Mouse (Mus musculus): ENCODE data around the gene Tmem63c. TPM values are rescaled to one million over a fixed set of nuclear protein-coding genes. Genes with fewer than 3 reads are reported as not detected.

The Tmem63c gene
- polyA plus RNA-seq, 1 experiment from 2014 or later, result 0.17 TPM

DNA sequence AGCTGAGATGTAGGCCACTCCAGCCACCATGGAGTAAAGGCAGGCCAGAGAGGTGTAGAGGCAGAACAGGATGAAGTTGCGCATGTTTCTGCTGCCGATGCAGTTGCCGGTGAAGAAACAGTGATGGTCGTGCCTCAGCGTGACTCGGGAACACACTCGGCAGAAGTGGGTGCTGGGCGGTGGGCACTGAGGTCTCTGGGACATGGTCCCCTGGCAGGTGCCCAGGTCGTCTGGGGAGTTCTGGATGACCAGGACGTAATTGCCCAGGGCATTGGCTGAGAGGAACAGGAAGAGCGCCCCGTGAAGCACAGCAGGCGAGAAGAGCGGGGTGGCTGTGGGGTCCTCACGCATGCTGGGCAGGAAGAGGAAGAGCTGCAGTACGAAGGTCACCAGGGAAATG, 32.9 kb upstream of the Tmem63c start:
- no peak overlapping the region for H3K27ac ChIP-seq
- no peak overlapping the region for H3K9ac ChIP-seq
- H3K4me1 ChIP-seq, result peaks cover 19% of the 10 kb centered on the region
- no peak overlapping the region for H3K4me3 ChIP-seq
- peaks cover 98% of the 10 kb centered on the region for H3K27me3 ChIP-seq
- no peak for ATAC-seq (ENCODE audit: insufficient number of reproducible peaks, insufficient read depth, low FRiP score, low TSS enrichment, low read depth)
- 47% methylated on average over 16 of the region's 16 CpGs for WGBS
- no peaks in the 10 kb centered on the region for H3K36me3 ChIP-seq
- no peak overlapping the region for H3K4me2 ChIP-seq
- no peaks in the 10 kb centered on the region for H3K9me3 ChIP-seq

DNA sequence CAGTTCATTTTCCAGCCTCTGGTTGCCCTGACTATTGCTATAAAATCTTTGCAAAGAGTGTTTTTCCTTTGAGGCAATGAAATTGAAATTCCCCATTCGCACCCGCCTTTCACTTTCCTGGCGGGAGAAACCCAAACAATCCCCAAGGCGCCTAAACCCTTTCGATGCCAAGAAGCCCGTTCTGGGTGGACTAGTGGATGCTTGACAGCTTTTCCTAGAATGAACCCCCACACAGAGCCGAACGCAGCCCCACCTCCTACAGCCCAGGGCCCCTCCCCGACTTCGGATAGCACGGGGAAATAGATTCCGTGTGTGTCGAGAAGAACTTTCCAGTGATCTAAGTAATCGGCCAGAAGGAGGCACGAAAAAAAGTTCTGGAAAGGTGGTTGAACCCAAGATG, 31.8 kb upstream of the Tmem63c start:
- Histone ChIP-seq H3K9ac (no peak overlapping the region), H3K27ac (no peak overlapping the region), H3K4me3 (peak overlapping the region; percentile 32; the same call in 1 of the 2 replicates), H3K27me3 (peaks cover 89% of the 10 kb centered on the region), H3K4me1 (peaks cover 12% of the 10 kb centered on the region), H3K9me3 (no peaks in the 10 kb centered on the region), H3K4me2 (peak overlapping the region; percentile 55), H3K36me3 (no peaks in the 10 kb centered on the region)
- ATAC-seq (ENCODE audit: insufficient number of reproducible peaks, insufficient read depth, low FRiP score, low TSS enrichment, low read depth), result no peak
- 5% methylated on average over 15 of the region's 15 CpGs for WGBS

DNA sequence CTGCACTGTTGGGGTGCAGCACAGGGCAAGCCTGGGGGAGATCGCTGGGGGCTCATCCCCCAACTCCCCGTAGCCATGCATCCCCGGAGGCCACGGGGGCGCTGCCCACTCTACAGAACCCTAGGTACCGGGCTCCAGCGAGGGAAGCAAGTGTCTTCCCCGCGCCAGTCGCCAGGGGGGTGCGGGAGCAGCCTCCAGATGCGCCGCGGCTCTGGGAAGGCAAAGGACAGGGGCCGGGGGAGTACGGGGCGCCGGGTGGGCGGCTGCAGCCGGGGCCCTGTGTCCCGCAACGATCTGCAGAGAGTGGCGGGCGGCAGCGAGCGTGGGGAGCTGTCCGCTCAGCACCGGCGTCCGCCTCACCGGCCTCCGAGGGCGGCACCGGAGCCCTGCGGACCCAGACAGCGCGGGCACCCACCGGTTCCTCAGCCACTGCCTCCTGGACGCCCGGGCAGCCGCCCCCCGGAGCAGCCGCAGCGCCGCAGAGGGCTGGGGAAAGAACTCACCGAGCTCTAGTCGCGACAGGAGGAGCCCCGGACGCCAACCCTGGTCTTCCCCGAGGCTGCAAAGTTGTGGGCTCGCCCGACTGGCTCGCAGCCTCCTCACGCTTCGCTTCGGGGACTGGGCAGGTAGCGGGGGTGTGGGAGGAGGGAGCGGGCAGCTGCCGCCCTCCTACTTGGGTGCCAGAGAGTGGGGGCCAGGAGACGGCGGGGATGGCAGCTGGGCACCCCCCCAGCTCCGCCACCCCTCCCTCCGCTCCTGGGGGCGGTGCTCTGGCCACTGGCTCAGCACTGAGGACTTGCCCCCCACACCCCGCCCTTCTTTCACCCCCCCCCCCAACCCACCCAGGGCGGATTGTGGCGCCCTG, 31.0 kb upstream of the Tmem63c start, which contains the start of gene Zdhhc22:
Gene Zdhhc22, minus strand, starts transcription at position 541 of the 865 bp plus-strand sequence.
- Histone ChIP-seq H3K27ac (no peak within 1 kb of the TSS), H3K9ac (no peak within 1 kb of the TSS), H3K9me3 (no peaks in the 10 kb centered on the region), H3K27me3 (peaks cover 81% of the 10 kb centered on the region), H3K4me3 (peak within 1 kb of the TSS; percentile 32), H3K4me2 (peak within 1 kb of the TSS; percentile 55), H3K36me3 (no peaks in the 10 kb centered on the region), H3K4me1 (peaks cover 12% of the 10 kb centered on the region)
- under 1% methylated on average over 57 of the region's 68 CpGs for WGBS
- peak; percentile 32; the same call in 1 of the 2 replicates for ATAC-seq (ENCODE audit: insufficient number of reproducible peaks, insufficient read depth, low FRiP score, low TSS enrichment, low read depth)

DNA sequence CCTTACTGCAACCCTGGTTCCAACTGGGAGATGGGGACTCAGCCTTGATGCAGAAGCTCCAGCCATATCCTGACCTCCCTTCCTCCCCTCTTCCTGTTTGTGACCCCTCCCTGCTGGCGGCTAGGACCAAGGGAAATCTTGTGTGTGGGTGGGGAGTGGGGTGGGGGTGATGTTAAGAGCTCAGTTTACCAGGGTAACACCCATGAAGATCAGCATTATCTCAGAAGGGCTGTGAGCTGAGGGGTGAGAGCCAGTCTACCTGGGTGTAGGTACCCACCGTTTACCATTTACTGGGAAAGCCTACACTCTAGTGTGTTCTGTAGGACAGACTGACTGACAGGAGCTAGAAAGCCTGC, 30.4 kb upstream of the Tmem63c start:
- no peak overlapping the region for H3K27ac ChIP-seq
- H3K4me3 ChIP-seq, result no peak overlapping the region
- no peak for ATAC-seq (ENCODE audit: insufficient number of reproducible peaks, insufficient read depth, low FRiP score, low TSS enrichment, low read depth)
- H3K4me2 ChIP-seq, result no peak overlapping the region
- no peaks in the 10 kb centered on the region for H3K9me3 ChIP-seq
- H3K4me1 ChIP-seq, result peaks cover 12% of the 10 kb centered on the region
- 43% methylated on average over 2 of the region's 2 CpGs for WGBS
- H3K36me3 ChIP-seq, result no peaks in the 10 kb centered on the region
- H3K9ac ChIP-seq, result no peak overlapping the region
- peaks cover 75% of the 10 kb centered on the region for H3K27me3 ChIP-seq

DNA sequence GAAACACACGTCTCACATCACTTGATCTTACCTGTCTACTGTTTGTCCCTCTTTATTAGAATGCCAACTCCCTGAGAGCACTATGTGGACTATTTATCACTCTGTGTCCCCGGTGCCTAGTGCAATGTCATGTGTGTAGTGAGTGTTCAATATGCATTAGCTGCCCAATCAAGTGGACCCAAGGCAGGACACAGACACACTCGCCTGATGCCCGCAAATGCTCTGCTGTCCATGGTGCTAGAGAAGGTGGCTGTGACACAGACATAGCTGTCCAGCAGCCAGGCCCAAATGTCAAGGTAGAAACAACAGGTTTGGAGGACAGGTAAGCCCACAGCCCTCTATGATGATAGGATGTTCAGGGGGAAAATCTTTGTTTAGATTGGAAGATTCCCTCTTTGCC, 27.0 kb upstream of the Tmem63c start:
- WGBS, result 37% methylated on average over 4 of the region's 4 CpGs

DNA sequence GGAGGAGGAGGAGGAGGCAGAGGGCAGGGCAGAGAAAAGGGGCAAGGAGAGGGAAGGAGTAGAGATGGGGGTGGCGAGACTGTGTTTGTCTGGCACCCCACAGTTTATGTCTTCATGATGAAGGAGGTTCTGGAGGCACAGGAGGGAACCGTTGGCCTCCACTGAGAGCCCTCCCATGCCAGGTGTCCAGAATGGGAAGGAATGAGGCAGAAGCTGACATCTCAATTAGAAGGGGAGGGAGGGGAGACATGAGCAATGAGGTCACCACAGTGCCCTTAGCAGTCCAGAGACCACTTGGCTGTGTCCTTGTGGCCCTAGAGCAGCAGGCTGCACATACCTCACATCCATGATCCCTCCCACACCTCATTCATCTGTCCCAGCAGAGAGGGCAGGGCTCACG, 26.4 kb upstream of the Tmem63c start:
- no peak overlapping the region for H3K4me3 ChIP-seq
- ATAC-seq (ENCODE audit: insufficient number of reproducible peaks, insufficient read depth, low FRiP score, low TSS enrichment, low read depth), result no peak
- WGBS, result 60% methylated on average over 3 of the region's 3 CpGs
- H3K9ac ChIP-seq, result no peak overlapping the region
- H3K27ac ChIP-seq, result no peak overlapping the region
- no peak overlapping the region for H3K4me2 ChIP-seq
- H3K9me3 ChIP-seq, result no peaks in the 10 kb centered on the region
- no peaks in the 10 kb centered on the region for H3K36me3 ChIP-seq
- H3K27me3 ChIP-seq, result peaks cover 35% of the 10 kb centered on the region
- peaks cover 7% of the 10 kb centered on the region for H3K4me1 ChIP-seq

More for the DNA sequence above, 27.0 kb upstream of the Tmem63c start:
- peaks cover 12% of the 10 kb centered on the region for H3K4me1 ChIP-seq
- ATAC-seq (ENCODE audit: insufficient number of reproducible peaks, insufficient read depth, low FRiP score, low TSS enrichment, low read depth), result no peak
- no peaks in the 10 kb centered on the region for H3K9me3 ChIP-seq
- peaks cover 41% of the 10 kb centered on the region for H3K27me3 ChIP-seq
- no peak overlapping the region for H3K27ac ChIP-seq
- no peak overlapping the region for H3K9ac ChIP-seq
- H3K36me3 ChIP-seq, result no peaks in the 10 kb centered on the region
- H3K4me2 ChIP-seq, result no peak overlapping the region
- no peak overlapping the region for H3K4me3 ChIP-seq

DNA sequence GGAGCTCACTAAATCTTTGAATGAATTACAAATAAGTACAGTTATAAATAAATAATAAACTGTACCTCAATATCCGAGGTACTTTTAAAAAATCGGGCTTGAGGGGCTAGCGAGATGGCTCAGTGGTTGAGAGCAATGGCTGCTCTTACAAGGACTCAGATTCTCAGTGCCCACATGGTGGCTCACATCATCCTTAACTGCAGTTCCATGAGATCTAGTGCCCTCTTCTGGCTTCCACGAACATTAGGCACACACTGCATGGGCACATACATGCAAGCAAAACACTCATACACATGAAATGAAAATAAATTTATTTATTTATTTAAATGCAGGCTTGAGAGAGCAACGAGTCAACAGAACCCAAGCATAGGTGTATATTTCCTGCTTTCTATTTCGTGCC, 25.2 kb upstream of the Tmem63c start:
- Histone ChIP-seq H3K4me3 (no peak overlapping the region), H3K4me2 (no peak overlapping the region), H3K4me1 (peaks cover 4% of the 10 kb centered on the region; the same call in 1 of the 2 replicates), H3K27ac (no peak overlapping the region), H3K9ac (no peak overlapping the region), H3K36me3 (no peaks in the 10 kb centered on the region), H3K9me3 (no peaks in the 10 kb centered on the region), H3K27me3 (peaks cover 23% of the 10 kb centered on the region)
- 74% methylated on average over 6 of the region's 6 CpGs for WGBS
- no peak for ATAC-seq (ENCODE audit: insufficient number of reproducible peaks, insufficient read depth, low FRiP score, low TSS enrichment, low read depth)

DNA sequence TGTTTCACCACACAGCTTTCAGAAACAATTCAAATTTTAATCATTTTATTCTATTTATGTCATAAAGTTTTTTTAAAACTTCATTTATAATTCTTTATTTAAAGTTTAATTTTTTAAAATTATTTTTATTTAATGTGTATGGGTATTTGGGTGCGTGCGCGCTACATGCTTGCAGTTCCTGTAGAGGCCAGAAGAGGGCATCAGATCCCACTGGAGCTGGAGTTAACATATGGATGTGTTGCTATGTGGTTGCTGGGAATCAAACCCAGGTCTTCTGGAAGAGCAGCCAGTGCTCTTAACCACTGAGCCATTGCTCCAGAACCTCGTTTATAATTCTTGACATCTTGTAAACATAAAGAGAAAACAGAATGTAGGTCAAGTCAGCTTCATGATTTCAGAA, 22.4 kb upstream of the Tmem63c start:
- H3K9me3 ChIP-seq, result no peaks in the 10 kb centered on the region
- no peak for ATAC-seq (ENCODE audit: insufficient number of reproducible peaks, insufficient read depth, low FRiP score, low TSS enrichment, low read depth)
- H3K9ac ChIP-seq, result no peak overlapping the region
- 88% methylated on average over 4 of the region's 4 CpGs for WGBS
- H3K27me3 ChIP-seq, result peaks cover 2% of the 10 kb centered on the region
- H3K36me3 ChIP-seq, result no peaks in the 10 kb centered on the region
- H3K4me2 ChIP-seq, result no peak overlapping the region
- H3K27ac ChIP-seq, result no peak overlapping the region
- H3K4me1 ChIP-seq, result peaks cover 4% of the 10 kb centered on the region; the same call in 1 of the 2 replicates
- H3K4me3 ChIP-seq, result no peak overlapping the region

DNA sequence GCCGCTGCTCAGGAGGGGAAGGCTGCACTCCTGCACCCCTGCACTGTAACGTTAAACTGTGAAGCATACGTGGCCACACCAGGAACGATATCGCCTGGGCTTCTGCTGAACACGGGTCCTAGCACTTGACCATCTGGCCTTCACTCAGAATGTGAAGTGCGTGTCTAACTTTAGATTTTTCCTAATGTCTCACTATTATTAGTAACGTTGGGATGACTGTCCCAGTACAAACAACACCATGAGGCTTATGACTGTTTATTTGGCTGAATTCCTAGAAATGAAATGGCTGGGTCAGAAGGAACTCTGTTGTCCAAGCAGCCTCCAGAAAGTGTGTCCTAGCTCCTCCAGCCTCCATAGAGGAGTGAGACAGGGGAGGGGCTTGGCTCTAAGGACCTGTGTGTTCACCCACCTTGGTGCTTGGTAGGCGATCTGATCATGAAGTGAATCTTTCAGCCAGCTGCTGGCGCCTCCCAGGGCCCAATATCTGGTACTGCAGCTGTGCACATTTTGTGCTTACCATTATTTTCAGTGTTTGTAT, 21.8 kb upstream of the Tmem63c start:
- no peak overlapping the region for H3K9ac ChIP-seq
- H3K27me3 ChIP-seq, result no peaks in the 10 kb centered on the region; the same call in 1 of the 2 replicates
- no peaks in the 10 kb centered on the region for H3K36me3 ChIP-seq
- no peak overlapping the region for H3K27ac ChIP-seq
- H3K4me2 ChIP-seq, result no peak overlapping the region
- no peak overlapping the region for H3K4me3 ChIP-seq
- H3K4me1 ChIP-seq, result peaks cover 4% of the 10 kb centered on the region; the same call in 1 of the 2 replicates
- H3K9me3 ChIP-seq, result no peaks in the 10 kb centered on the region
- 72% methylated on average over 10 of the region's 10 CpGs for WGBS
- no peak for ATAC-seq (ENCODE audit: insufficient number of reproducible peaks, insufficient read depth, low FRiP score, low TSS enrichment, low read depth)

DNA sequence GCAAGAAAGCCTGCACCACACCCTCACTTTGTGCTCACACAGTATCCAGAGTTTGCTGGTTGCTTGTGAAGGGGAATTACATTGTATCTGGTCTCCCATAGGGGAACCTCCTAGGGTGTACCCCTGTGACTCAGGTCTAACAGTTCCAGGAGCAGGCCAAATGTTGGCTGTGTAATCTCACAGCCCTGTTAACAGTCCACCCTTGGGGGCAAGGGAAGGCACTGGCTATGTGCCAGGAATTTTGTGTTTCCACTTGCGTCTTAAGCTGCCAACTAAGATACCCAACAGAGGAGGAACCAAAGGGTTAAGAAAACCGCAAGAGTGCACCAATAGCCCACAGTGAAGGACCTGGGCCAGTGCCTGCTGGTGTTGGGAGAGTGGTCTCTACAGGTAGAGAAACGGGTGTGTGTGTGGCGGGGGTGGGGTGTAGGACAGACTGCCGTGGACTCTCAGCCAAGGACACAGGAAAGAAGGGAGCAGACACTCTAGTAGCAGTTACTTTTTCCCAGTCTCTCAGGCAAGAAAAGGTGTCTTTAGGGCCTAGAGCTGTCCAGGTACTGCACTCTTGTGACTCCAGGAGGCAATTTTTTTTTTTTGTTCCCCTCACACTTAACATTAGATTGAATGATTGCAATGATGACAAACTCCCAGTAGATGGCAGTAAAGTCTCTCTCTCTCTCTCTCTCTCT, 20.8 kb upstream of the Tmem63c start:
- Histone ChIP-seq H3K36me3 (no peaks in the 10 kb centered on the region), H3K4me2 (no peak overlapping the region), H3K9me3 (no peaks in the 10 kb centered on the region), H3K4me3 (no peak overlapping the region), H3K27me3 (no peaks in the 10 kb centered on the region), H3K9ac (no peak overlapping the region), H3K4me1 (peaks cover 4% of the 10 kb centered on the region; the same call in 1 of the 2 replicates), H3K27ac (no peak overlapping the region)
- WGBS, result 58% methylated on average over 5 of the region's 5 CpGs
- no peak for ATAC-seq (ENCODE audit: insufficient number of reproducible peaks, insufficient read depth, low FRiP score, low TSS enrichment, low read depth)

DNA sequence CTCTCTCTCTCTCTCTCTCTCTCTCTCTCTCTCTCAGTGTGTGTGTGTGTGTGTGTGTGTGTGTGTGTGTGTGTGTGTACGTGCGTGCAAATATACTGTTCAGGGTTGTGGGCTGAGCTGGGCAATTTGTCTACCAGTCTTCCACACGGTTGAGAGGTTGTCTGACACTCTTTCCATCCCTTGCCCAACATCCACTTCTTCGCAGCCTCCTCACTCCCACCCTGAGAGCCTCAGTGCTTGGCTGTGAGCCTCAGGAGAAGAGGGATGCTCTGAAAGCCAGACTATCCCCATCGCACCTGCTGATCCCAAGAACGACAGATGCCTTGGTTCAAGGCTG, 20.3 kb upstream of the Tmem63c start:
- H3K9me3 ChIP-seq, result no peaks in the 10 kb centered on the region
- no peak overlapping the region for H3K4me2 ChIP-seq
- no peak overlapping the region for H3K9ac ChIP-seq
- H3K36me3 ChIP-seq, result no peaks in the 10 kb centered on the region
- H3K4me1 ChIP-seq, result peaks cover 4% of the 10 kb centered on the region; the same call in 1 of the 2 replicates
- no peak overlapping the region for H3K4me3 ChIP-seq
- H3K27ac ChIP-seq, result no peak overlapping the region
- WGBS, result 48% methylated on average over 6 of the region's 6 CpGs
- no peaks in the 10 kb centered on the region for H3K27me3 ChIP-seq
- ATAC-seq (ENCODE audit: insufficient number of reproducible peaks, insufficient read depth, low FRiP score, low TSS enrichment, low read depth), result no peak
